Mouse (Mus musculus) hindbrain, embryonic 16.5 days (tissue): ENCODE data around the gene Carhsp1. TPM values are rescaled to one million over a fixed set of nuclear protein-coding genes. Genes with fewer than 3 reads are reported as not detected.

Experiments used
- ATAC-seq: fragments of 200-750 bp; cut with Nextera tagmentation; 2 replicates; pipeline ENCODE4 v1.8.0; 2017; ENCODE audit warnings: moderate TSS enrichment, moderate library complexity
- H3K27ac ChIP-seq: fragments of 300-500 bp; sonication (generic); 2 replicates; pipeline ENCODE4 v1.5.1; 2014; ENCODE audit warnings: low read depth, mild to moderate bottlenecking, control low read depth, low read length, moderate library complexity
- H3K27me3 ChIP-seq: fragments of 300-500 bp; sonication (generic); replicated peaks from 2 replicates; pipeline ENCODE4 v1.6.1; 2014; ENCODE audit warnings: low read length; ENCODE audit not compliant: control insufficient read depth, insufficient read depth
- H3K36me3 ChIP-seq: fragments of 300-500 bp; sonication (generic); 2 replicates; pipeline ENCODE4 v1.6.1; 2014; ENCODE audit warnings: mild to moderate bottlenecking, low read length, moderate library complexity, mixed read lengths; ENCODE audit not compliant: control insufficient read depth, insufficient read depth
- H3K4me1 ChIP-seq: fragments of 300-500 bp; sonication (generic); 2 replicates; pipeline ENCODE4 v1.6.1; 2014; ENCODE audit warnings: low read depth, low read length; ENCODE audit not compliant: control insufficient read depth, insufficient read depth
- H3K4me2 ChIP-seq: fragments of 300-500 bp; sonication (generic); 2 replicates; pipeline ENCODE4 v1.6.1; 2014; ENCODE audit warnings: mild to moderate bottlenecking, low read length, control low read depth, moderate library complexity
- H3K4me3 ChIP-seq: fragments of 300-500 bp; sonication (generic); 2 replicates; pipeline ENCODE4 v1.5.1; 2014; ENCODE audit warnings: mild to moderate bottlenecking, low read length, control low read depth, moderate library complexity
- H3K9ac ChIP-seq: fragments of 300-500 bp; sonication (generic); 2 replicates; pipeline ENCODE4 v1.6.1; 2014; ENCODE audit warnings: low read depth, mild to moderate bottlenecking, control low read depth, low read length, moderate library complexity
- H3K9me3 ChIP-seq: fragments of 300-500 bp; sonication (generic); 2 replicates; pipeline ENCODE4 v1.6.1; 2014; ENCODE audit warnings: mild to moderate bottlenecking, low read length, moderate library complexity; ENCODE audit not compliant: control insufficient read depth
- WGBS: fragments of 180-500 bp; shearing (Covaris S2); extraction: QIAGEN DNeasy Blood & Tissue Kit; methylation state at CpG from one replicate; pipeline ENCODE4 v1.1.7; 2014; 5-methylcytosine and 5-hydroxymethylcytosine counted together
- polyA plus RNA-seq: library from polyadenylated mRNA; unstranded; fragments of >200 nt; fragmentation: Nextera tagmentation; extraction: Ambion mirVana; gene quantifications from 2 replicates; pipeline ENCODE4 v1.2.1, GENCODE M21; 2015

Carhsp1 gene
- polyA plus RNA-seq, 1 experiment from 2014 or later, result 148 TPM

DNA sequence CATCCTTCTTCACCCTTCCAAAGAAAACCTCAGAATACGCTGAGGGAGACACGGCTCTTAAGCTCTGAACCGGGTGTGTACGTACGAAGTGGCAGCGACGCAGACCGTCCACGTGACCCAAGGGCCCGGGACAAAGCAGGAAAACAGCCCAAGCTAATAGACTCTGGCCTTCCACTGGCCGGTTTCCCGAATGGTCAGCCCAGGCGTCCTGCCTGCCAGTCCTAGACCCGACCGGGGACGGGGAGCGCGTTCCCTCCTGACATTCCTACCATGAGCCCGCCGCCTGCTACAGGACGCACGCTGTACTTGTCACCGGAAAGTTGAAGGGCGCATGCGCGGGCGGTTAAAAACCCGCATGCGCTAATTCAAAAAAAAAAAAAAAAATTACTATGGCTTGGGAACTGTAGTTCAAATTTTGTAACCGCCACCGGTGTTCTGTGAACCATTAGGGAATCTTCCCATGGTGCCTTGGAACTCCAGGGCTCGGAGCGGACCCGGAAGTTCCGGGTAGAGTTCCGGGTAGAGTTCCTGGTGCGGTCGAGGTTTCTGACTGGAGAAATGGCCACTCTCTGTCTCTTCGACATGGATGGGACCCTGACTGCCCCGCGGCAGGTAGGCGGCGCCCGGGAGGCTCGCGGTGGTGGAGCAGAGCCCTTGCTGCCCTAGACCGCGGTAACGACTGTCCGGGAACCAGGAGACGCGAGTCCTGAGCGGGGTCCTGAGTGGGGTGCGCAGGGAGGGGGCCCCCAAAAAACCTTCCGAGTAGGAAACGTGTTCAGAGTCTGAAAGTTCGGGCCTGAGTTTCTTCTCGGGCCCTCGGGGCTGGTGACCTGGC lies 34.5 kb downstream of the Carhsp1 start, which contains the start of the genes Pmm2 and Tmem186:
Gene Pmm2, plus strand, starts transcription at position 458 of the 835 bp plus-strand sequence.
Gene Tmem186, minus strand, starts transcription at position 496 of the 835 bp plus-strand sequence.
- Histone ChIP-seq H3K4me2 (peak within 1 kb of the TSS; percentile 74), H3K36me3 (peaks cover 7% of the 10 kb centered on the region; the same call in 1 of the 2 replicates), H3K27ac (peak within 1 kb of the TSS; percentile 78), H3K9ac (peak within 1 kb of the TSS; percentile 78), H3K27me3 (no peaks in the 10 kb centered on the region), H3K4me1 (peaks cover 17% of the 10 kb centered on the region), H3K4me3 (peak within 1 kb of the TSS; percentile 67), H3K9me3 (no peaks in the 10 kb centered on the region)
- peak; percentile 97 for ATAC-seq
- WGBS, result under 1% methylated on average over 57 of the region's 59 CpGs

DNA sequence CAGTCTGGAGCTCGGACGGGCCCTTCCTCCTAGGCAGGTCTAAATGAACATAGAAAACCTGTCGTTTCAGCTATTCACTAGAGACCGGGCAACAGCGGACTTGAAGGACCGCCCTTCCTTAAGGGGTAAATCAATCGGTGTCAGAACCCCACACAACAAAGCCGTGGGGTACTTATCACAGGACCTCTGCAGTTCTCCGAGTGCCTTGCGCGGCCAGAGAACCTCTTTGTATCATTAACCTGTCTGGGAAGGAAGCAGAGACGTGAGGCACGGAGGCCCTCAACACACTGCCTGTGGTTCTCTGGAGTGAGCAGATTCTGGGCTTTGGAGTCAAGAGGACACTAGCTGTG lies 35.1 kb downstream of the Carhsp1 start:
- Histone ChIP-seq H3K36me3 (peaks cover 7% of the 10 kb centered on the region; the same call in 1 of the 2 replicates), H3K9ac (peak overlapping the region; percentile 78), H3K4me3 (peak overlapping the region; percentile 67), H3K27ac (peak overlapping the region; percentile 77), H3K9me3 (no peaks in the 10 kb centered on the region), H3K27me3 (no peaks in the 10 kb centered on the region), H3K4me2 (peak overlapping the region; percentile 74), H3K4me1 (peaks cover 17% of the 10 kb centered on the region)
- ATAC-seq, result peak; percentile 3; the same call in 1 of the 2 replicates
- WGBS, result under 1% methylated on average over 13 of the region's 13 CpGs

DNA sequence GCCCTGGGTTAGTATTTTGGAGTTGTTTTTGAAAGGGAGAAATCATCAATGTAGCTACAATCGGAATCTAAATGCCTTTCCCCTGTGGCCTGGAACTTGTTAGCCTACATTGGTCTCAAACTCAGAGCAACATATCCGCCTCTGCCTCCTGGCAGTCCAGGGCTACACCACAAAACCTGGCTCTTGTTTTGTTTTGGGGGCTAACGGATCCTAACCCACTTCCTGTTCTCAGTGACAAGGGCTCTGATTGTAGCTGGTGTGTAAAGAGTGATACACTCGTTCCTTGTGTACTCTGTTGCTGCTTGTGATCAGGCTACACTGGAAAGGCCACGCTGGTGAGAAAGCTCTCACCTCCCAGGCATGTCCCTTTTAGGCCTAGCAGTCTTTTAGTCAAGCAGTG lies 40.5 kb downstream of the Carhsp1 start:
- H3K4me3 ChIP-seq, result no peak overlapping the region
- no peaks in the 10 kb centered on the region for H3K9me3 ChIP-seq
- H3K27me3 ChIP-seq, result no peaks in the 10 kb centered on the region
- no peak overlapping the region for H3K4me2 ChIP-seq
- H3K4me1 ChIP-seq, result peaks cover 6% of the 10 kb centered on the region
- H3K9ac ChIP-seq, result no peak overlapping the region
- WGBS, result 92% methylated on average over 5 of the region's 5 CpGs
- H3K36me3 ChIP-seq, result peaks cover 7% of the 10 kb centered on the region; the same call in 1 of the 2 replicates
- ATAC-seq, result no peak
- no peak overlapping the region for H3K27ac ChIP-seq

DNA sequence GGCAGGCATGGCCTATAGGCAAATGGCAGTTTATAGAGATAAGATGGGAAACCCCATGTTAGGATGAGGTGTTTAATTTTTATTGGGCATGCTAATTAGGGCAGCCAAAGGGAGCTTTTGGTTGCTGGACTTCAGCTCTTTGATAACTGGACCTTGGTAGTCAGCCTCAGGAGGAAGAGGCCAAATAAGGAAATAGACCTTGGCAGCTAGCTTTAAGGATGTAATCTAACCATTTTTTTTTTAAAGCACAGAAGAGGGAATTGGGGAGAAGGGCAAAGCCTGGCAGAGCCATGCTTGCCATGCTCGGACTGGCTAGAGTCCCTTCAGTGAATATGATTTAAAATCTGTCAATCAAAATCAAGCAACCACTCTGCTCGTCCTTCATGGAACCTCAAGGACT lies 41.5 kb downstream of the Carhsp1 start:
- 79% methylated on average over 2 of the region's 2 CpGs for WGBS
- Histone ChIP-seq H3K4me1 (no peaks in the 10 kb centered on the region), H3K9me3 (no peaks in the 10 kb centered on the region), H3K36me3 (0 out of 2 replicates have a peak, but pooled peaks cover 3% of the 10 kb centered on the region), H3K4me2 (no peak overlapping the region), H3K9ac (no peak overlapping the region), H3K27ac (no peak overlapping the region), H3K27me3 (no peaks in the 10 kb centered on the region), H3K4me3 (no peak overlapping the region)
- ATAC-seq, result no peak

DNA sequence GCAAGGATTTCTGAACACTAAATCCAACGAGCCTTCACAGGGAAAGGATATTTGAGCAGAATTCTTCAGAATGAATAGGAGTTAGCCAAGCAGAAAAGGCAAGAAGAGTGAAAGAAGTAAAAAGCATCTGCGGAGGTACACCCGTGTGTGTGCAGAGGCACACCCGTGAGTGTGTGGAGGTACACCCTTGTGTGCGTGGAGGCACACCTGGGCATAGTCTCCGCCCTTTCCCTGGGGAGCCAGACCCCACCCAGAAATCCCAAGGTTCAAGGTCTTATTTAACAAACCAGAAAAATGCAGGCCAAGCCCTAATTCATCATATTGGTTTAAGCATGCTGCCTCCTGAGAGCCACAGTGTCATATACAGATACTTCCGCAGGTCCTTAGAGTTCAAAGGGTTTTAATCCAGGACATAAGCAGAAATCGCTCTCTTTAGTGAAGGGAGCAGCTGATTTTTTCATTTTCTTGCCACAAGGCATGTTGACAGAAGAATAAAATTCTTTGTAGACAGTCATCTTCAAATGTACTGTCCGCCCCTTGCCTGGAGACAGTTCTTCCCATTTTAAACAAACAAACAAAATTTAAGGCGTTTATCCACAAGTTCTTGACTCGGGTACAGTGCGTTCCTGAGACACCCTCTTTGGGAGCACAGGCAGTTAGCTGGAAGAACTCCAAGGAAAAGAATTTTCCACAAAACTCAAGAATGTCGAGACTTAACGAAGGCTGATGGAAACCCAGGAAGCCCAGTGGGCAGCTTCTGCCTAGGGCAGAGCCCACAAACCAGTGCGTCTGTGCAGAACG lies 51.4 kb downstream of the Carhsp1 start:
- Histone ChIP-seq H3K4me2 (no peak overlapping the region), H3K4me1 (no peaks in the 10 kb centered on the region), H3K36me3 (peaks cover 19% of the 10 kb centered on the region), H3K9me3 (peaks cover 2% of the 10 kb centered on the region; the same call in 1 of the 2 replicates), H3K27me3 (no peaks in the 10 kb centered on the region), H3K4me3 (no peak overlapping the region), H3K9ac (no peak overlapping the region), H3K27ac (no peak overlapping the region)
- 78% methylated on average over 16 of the region's 16 CpGs for WGBS
- no peak for ATAC-seq

DNA sequence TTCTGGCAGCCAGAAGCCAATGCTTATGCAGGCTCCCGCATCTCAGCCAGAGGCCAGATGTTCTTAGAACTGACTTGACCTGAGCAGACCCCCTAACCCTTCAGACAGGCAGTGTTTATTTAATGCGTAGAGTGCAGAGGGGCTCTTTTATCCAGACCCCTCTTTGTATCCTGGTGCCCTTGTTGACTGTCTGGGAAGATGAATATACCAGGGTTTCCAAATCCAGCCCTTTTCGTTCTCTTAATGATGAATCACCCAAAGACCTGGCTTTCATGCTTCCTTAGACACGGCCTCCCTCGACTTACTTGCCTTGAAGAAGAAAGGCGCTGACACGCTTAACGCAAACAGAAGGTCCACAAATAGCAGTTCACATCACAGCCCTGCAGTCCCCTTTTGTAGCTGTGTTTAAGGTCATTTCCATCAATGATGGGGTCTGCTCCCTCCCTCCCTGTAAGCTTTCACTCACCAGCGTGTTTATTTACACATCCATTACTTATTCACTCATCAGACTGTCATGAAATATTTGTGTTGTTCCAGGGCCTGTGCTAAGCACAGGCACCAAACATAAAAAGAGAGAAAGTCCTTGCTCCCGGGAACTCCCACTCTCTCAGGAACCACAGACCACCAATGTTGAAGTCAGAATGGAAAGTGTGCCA lies 52.2 kb downstream of the Carhsp1 start:
- H3K9me3 ChIP-seq, result peaks cover 2% of the 10 kb centered on the region; the same call in 1 of the 2 replicates
- no peak overlapping the region for H3K27ac ChIP-seq
- no peaks in the 10 kb centered on the region for H3K4me1 ChIP-seq
- 19% methylated on average over 10 of the region's 10 CpGs for WGBS
- H3K4me3 ChIP-seq, result no peak overlapping the region
- H3K36me3 ChIP-seq, result peaks cover 19% of the 10 kb centered on the region
- H3K4me2 ChIP-seq, result no peak overlapping the region
- no peak overlapping the region for H3K9ac ChIP-seq
- H3K27me3 ChIP-seq, result no peaks in the 10 kb centered on the region
- no peak for ATAC-seq

DNA sequence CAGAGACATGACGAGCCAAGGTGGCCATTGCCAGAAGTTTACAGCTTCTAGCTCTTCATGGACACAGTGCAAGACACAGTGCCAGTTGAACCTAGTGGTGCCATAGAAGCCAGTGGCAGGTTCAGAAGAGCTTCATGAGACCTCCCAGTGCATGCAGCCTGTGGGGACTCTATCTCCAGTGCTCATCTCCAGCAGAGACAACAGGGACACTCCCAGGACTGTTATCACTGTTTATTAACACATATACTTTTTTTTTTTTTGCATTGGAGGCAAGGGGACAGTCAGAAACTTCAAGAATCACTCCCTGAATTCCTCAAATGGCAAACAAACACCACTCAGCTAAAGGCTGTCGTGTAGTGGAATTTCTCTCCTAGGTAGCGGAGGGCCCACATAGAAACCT lies 58.5 kb downstream of the Carhsp1 start:
- WGBS, result 81% methylated on average over 3 of the region's 3 CpGs
- ATAC-seq, result no peak
- Histone ChIP-seq H3K4me1 (no peaks in the 10 kb centered on the region), H3K27ac (no peak overlapping the region), H3K36me3 (peaks cover 25% of the 10 kb centered on the region), H3K9ac (no peak overlapping the region), H3K4me3 (no peak overlapping the region), H3K4me2 (no peak overlapping the region), H3K27me3 (no peaks in the 10 kb centered on the region), H3K9me3 (no peaks in the 10 kb centered on the region)

DNA sequence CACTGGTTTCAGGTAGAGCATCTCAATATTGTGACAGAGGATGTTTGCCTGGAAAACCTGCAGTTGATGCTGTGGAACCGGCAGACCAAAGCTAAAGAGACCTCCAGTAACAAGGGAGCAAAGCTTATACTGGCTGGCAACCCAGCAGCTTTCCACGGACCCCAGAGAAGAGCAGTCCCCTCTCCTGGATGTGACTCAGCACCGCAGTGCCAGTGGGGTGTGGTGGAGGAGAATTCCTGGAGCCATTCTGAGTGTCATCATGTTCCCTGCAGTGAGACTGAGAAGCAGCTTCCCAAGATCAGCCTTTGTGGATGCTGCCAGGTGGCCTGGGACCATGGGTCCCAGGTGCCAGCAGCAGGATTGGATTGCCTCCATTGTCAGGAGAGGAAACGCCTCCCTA lies 58.9 kb downstream of the Carhsp1 start:
- no peak overlapping the region for H3K9ac ChIP-seq
- WGBS, result 81% methylated on average over 4 of the region's 4 CpGs
- no peaks in the 10 kb centered on the region for H3K27me3 ChIP-seq
- no peak for ATAC-seq
- no peak overlapping the region for H3K27ac ChIP-seq
- H3K36me3 ChIP-seq, result peaks cover 24% of the 10 kb centered on the region
- H3K4me3 ChIP-seq, result no peak overlapping the region
- no peaks in the 10 kb centered on the region for H3K9me3 ChIP-seq
- H3K4me2 ChIP-seq, result no peak overlapping the region
- H3K4me1 ChIP-seq, result no peaks in the 10 kb centered on the region
